Mouse (Mus musculus) kidney, adult 2 months (tissue): ENCODE measurements around the gene Sh3gl2.

Source experiments
- CTCF ChIP-seq: fragments of 200-500 bp; conservative IDR thresholded peaks from 2 replicates; pipeline ENCODE4 v1.5.1; 2011; ENCODE audit warnings: low read depth, mild to moderate bottlenecking, control low read depth, low read length, moderate library complexity, mixed read lengths; ENCODE audit not compliant: insufficient read depth, insufficient read length
- POLR2A ChIP-seq: fragments of 200-500 bp; IDR thresholded peaks from one replicate; pipeline ENCODE4 v1.6.1; 2011; ENCODE audit warnings: low read depth, low read length, control low read depth

DNA sequence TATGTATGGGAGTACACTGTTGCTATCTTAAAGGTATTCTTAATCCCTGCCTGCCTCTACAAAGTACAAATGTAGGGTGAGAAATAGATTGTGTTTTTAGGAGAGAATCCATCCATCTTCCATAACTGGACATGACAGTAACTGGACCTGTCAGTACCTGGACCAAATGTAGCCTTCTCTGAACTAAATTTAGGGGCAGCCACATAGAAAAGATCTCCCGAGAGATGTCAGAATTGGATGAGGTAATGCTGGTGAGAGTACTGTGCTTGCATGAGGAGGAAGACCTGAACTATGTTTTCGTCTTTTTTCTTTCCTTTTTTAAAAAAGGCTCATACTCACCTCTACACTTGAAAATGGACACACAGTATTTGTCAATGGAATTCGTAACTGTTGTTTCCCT is 6.0 kb downstream of the Sh3gl2 start:
- TF ChIP-seq CTCF (no peak), POLR2A (no peak)
